Mouse (Mus musculus): Measurements from ENCODE around the gene Bcl11a.

GRCm38 (mm10) chr11:24078706-24079316 is 955 bp downstream of the Bcl11a start:
- TF ChIP-seq GATA1 (IDR thresholded peaks at IDR 0.05; ENCODE audit: low read length) (no peak), TAL1 (IDR thresholded peaks at IDR 0.05; ENCODE audit: low read length) (no peak)

All from erythroblast, embryonic 14.5 days (primary cell).